Mouse (Mus musculus): ENCODE results near the gene Creg2. TPM values are rescaled to one million over a fixed set of nuclear protein-coding genes. Genes with fewer than 3 reads are reported as not detected.
"Not testable (repeated sequence)": the region's sequence is repeated elsewhere in the genome, so short reads cannot be mapped to it uniquely, and the experiment has no call there.

The Creg2 gene
- polyA plus RNA-seq, 1 experiment: 0.10 TPM

DNA sequence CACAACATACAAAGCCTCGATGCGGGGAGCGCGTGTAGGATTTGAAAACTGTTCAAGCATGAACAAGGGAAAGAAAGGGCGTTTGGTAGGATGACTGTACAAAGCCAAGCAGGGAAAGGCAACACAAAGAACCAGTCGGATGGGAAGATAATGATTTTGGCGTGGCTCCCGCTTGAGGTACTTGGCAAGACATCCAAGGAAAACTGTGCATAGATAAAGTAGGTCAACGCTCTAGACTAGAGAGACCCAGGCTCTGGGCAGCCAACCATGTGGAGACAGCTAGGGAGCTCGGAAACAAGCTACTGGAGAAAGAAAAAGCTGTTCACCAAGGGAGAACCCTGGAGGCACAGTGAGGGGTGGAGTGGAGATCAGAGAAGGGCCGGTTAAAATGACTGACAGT lies 52.5 kb downstream of the Creg2 start:
- H3K27me3 ChIP-seq (ENCODE audit: control insufficient read depth, insufficient read depth, low read length): no peaks in the 10 kb centered on the region
- H3K36me3 ChIP-seq (ENCODE audit: control insufficient read depth, insufficient read depth, low read length): no peaks in the 10 kb centered on the region
- TF ChIP-seq CTCF (IDR thresholded peaks at IDR 0.05; ENCODE audit: extremely low read depth, insufficient read length, insufficient replicate concordance, low read depth, low read length) (no peak), POLR2A (IDR thresholded peaks at IDR 0.05; ENCODE audit: low read depth, low read length) (no peak)
- H3K4me3 ChIP-seq (ENCODE audit: low read depth, low read length): no peak overlapping the region
- 26% methylated on average over 11 of the region's 11 CpGs for WGBS
- no peak overlapping the region for H3K27ac ChIP-seq (ENCODE audit: insufficient read depth, low read depth, low read length)
- no peaks in the 10 kb centered on the region for H3K4me1 ChIP-seq (ENCODE audit: control insufficient read depth, insufficient read depth, insufficient read length, low read length)

DNA sequence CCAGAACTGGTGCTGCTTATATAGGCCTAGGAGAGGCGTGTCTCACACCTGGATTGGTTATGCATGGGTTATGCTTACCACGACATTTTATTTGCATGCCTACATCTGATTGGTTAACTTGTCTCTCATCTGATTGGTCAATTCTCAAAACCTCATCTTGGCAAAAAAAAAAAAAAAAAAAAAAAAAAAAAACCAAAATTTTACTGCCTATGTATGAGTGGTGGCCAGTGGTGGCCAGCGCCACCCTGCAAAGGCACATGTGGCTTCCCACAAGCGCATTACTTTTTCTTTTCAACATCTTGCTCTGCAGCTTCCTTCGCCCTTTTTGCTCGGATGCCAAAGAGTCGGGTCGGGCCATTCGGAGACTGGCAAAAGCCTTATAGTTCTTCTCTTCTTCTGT lies 54.1 kb downstream of the Creg2 start:
- not testable (repeated sequence) for H3K4me3 ChIP-seq (ENCODE audit: low read depth, low read length); H3K27me3 ChIP-seq (ENCODE audit: control insufficient read depth, insufficient read depth, low read length); H3K27ac ChIP-seq (ENCODE audit: insufficient read depth, low read depth, low read length); H3K4me1 ChIP-seq (ENCODE audit: control insufficient read depth, insufficient read depth, insufficient read length, low read length); H3K36me3 ChIP-seq (ENCODE audit: control insufficient read depth, insufficient read depth, low read length)
- WGBS: 91% methylated on average over 9 of the region's 9 CpGs

DNA sequence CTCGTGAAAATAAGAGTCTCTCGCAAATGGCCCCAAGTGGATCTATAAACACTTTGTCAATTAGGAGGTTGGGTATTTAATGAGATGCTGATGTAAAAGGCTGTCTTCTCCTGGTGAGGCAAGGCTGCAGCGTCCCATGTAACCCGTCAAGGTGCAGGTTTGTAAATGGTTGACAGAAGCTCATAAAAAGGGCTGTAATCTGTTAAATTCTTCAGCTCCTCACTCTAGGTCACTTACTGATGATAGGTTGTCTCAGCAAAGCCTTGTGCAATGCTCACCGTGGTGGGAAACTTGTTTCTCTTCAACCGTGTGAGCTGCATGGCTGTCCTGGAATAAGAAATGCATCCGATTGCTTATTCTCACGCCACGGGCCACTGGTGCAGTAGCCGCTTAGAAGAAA lies 57.4 kb downstream of the Creg2 start:
- no peaks in the 10 kb centered on the region for H3K36me3 ChIP-seq (ENCODE audit: control insufficient read depth, insufficient read depth, low read length)
- no peak for TF ChIP-seq POLR2A (IDR thresholded peaks at IDR 0.05; ENCODE audit: low read depth, low read length)
- no peak for TF ChIP-seq CTCF (IDR thresholded peaks at IDR 0.05; ENCODE audit: extremely low read depth, insufficient read length, insufficient replicate concordance, low read depth, low read length)
- 30% methylated on average over 10 of the region's 10 CpGs for WGBS
- H3K27me3 ChIP-seq (ENCODE audit: control insufficient read depth, insufficient read depth, low read length): no peaks in the 10 kb centered on the region
- no peak overlapping the region for H3K27ac ChIP-seq (ENCODE audit: insufficient read depth, low read depth, low read length)
- no peak overlapping the region for H3K4me3 ChIP-seq (ENCODE audit: low read depth, low read length)
- H3K4me1 ChIP-seq (ENCODE audit: control insufficient read depth, insufficient read depth, insufficient read length, low read length): peaks cover 4% of the 10 kb centered on the region; the same call in 1 of the 2 replicates

DNA sequence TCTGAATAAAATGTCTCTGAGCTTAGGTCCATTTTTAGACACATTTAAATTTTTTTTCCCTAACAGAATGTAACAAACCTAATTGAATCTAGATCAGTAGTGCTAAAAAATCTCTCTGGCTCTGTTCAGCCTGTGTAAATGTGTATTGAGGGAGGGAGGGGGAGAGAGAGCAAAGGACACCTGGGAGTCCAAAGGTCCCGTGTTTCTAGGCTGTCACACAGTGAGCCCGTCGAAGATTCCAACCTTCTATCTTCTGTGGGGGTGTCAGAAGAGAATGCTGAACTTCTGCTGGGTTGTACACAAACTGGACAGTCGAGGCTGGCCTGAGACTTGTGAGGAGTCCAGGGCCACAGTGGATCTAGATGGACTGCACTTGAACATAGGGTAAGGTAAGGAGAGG lies 59.2 kb downstream of the Creg2 start:
- Histone ChIP-seq H3K36me3 (ENCODE audit: control insufficient read depth, insufficient read depth, low read length) (no peaks in the 10 kb centered on the region), H3K27me3 (ENCODE audit: control insufficient read depth, insufficient read depth, low read length) (no peaks in the 10 kb centered on the region), H3K4me1 (ENCODE audit: control insufficient read depth, insufficient read depth, insufficient read length, low read length) (peaks cover 4% of the 10 kb centered on the region; the same call in 1 of the 2 replicates), H3K27ac (ENCODE audit: insufficient read depth, low read depth, low read length) (no peak overlapping the region), H3K4me3 (ENCODE audit: low read depth, low read length) (no peak overlapping the region)
- WGBS: 24% methylated on average over 4 of the region's 4 CpGs
- no peak for TF ChIP-seq CTCF (IDR thresholded peaks at IDR 0.05; ENCODE audit: extremely low read depth, insufficient read length, insufficient replicate concordance, low read depth, low read length)
- TF ChIP-seq POLR2A (IDR thresholded peaks at IDR 0.05; ENCODE audit: low read depth, low read length): no peak

DNA sequence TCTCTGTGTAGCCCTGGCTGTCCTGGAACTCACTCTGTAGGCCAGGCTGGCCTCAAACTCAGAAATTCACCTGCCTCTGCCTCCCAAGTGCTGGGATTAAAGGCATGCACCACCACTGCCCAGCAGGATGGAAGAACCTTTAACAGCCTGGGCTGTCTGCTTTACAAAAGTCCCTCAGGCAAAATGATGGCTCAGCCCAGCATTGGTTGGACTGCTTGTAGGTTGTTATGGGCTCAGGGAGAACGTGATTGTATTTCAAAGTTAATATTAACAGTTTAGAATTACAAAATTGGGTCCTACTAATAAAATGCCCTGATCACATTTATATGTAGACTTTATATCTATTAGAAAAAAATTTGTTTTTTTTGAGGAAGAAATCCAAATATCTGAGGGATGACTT lies 59.7 kb downstream of the Creg2 start:
- not testable (repeated sequence) for H3K4me3 ChIP-seq (ENCODE audit: low read depth, low read length); H3K27me3 ChIP-seq (ENCODE audit: control insufficient read depth, insufficient read depth, low read length); H3K27ac ChIP-seq (ENCODE audit: insufficient read depth, low read depth, low read length); H3K4me1 ChIP-seq (ENCODE audit: control insufficient read depth, insufficient read depth, insufficient read length, low read length); H3K36me3 ChIP-seq (ENCODE audit: control insufficient read depth, insufficient read depth, low read length)
- WGBS: 16% methylated on average over 1 of the region's 1 CpGs

DNA sequence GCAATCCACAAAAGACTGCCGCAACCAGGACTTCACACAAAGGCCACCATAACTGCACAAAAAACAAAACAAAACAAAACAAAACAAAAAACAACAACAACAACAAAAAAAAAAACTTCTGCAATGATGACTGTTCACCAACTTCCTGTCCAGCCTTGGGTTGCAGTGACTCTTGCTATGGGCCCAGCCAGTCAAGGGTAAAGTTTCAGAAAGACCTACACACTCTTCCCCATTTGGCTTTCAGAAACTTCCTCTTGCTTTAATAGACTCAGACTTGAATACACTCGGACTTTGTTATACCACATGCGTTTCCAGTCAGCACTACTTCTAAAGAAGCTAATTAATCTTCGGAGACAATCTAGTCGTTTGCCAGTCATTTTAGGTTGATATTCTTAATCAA lies 61.1 kb downstream of the Creg2 start:
- WGBS: 64% methylated on average over 5 of the region's 5 CpGs
- peaks cover 4% of the 10 kb centered on the region; the same call in 1 of the 2 replicates for H3K4me1 ChIP-seq (ENCODE audit: control insufficient read depth, insufficient read depth, insufficient read length, low read length)
- no peaks in the 10 kb centered on the region for H3K36me3 ChIP-seq (ENCODE audit: control insufficient read depth, insufficient read depth, low read length)
- no peak overlapping the region for H3K27ac ChIP-seq (ENCODE audit: insufficient read depth, low read depth, low read length)
- no peak overlapping the region for H3K4me3 ChIP-seq (ENCODE audit: low read depth, low read length)
- H3K27me3 ChIP-seq (ENCODE audit: control insufficient read depth, insufficient read depth, low read length): no peaks in the 10 kb centered on the region
- TF ChIP-seq CTCF (IDR thresholded peaks at IDR 0.05; ENCODE audit: extremely low read depth, insufficient read length, insufficient replicate concordance, low read depth, low read length): no peak
- no peak for TF ChIP-seq POLR2A (IDR thresholded peaks at IDR 0.05; ENCODE audit: low read depth, low read length)

DNA sequence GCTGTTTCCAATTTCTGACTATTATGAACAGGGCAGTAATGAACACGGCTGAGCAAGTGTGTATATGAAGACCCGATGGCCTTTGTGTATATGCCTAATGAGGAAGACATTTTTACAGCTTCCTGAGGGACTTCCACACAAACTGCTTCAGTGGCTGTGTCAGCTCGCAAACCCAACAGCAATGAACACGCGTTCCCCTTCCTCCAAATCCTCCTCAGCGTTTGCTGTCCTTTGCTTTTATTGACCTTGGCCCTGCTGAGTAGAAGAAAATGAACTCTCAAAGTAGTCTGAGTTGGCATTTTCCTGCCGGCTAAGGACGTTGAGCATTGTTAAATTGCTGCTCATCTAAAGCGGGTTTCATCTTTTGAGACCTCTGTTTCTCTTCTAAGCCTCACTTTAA lies 65.9 kb downstream of the Creg2 start:
- TF ChIP-seq CTCF (IDR thresholded peaks at IDR 0.05; ENCODE audit: extremely low read depth, insufficient read length, insufficient replicate concordance, low read depth, low read length) (no peak), POLR2A (IDR thresholded peaks at IDR 0.05; ENCODE audit: low read depth, low read length) (no peak)
- no peaks in the 10 kb centered on the region for H3K4me1 ChIP-seq (ENCODE audit: control insufficient read depth, insufficient read depth, insufficient read length, low read length)
- H3K27me3 ChIP-seq (ENCODE audit: control insufficient read depth, insufficient read depth, low read length): no peaks in the 10 kb centered on the region
- H3K27ac ChIP-seq (ENCODE audit: insufficient read depth, low read depth, low read length): no peak overlapping the region
- 70% methylated on average over 9 of the region's 9 CpGs for WGBS
- no peaks in the 10 kb centered on the region for H3K36me3 ChIP-seq (ENCODE audit: control insufficient read depth, insufficient read depth, low read length)
- H3K4me3 ChIP-seq (ENCODE audit: low read depth, low read length): no peak overlapping the region

DNA sequence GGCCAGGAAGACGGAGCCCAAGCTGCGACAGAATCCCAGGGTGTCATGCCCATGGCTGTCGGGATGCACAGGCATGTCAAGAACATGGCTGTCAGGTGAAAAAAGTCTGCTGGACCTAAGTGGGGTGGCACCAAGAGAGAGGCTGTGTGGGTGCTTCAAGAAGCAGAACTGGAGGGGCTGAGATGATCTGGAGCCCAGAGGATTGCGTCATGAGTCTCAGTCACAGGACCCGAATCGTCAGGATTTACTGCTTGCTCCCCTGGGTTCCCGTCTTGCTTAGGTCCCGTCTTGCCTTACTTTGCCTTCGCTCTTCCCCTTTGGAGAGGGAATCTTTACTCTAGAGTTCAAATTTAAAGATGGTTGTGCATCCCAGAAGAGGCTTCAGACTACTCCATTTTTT lies 68.1 kb downstream of the Creg2 start:
- Histone ChIP-seq H3K4me3 (ENCODE audit: low read depth, low read length) (no peak overlapping the region), H3K36me3 (ENCODE audit: control insufficient read depth, insufficient read depth, low read length) (no peaks in the 10 kb centered on the region), H3K4me1 (ENCODE audit: control insufficient read depth, insufficient read depth, insufficient read length, low read length) (no peaks in the 10 kb centered on the region), H3K27me3 (ENCODE audit: control insufficient read depth, insufficient read depth, low read length) (no peaks in the 10 kb centered on the region), H3K27ac (ENCODE audit: insufficient read depth, low read depth, low read length) (no peak overlapping the region)
- 92% methylated on average over 9 of the region's 9 CpGs for WGBS
- no peak for TF ChIP-seq CTCF (IDR thresholded peaks at IDR 0.05; ENCODE audit: extremely low read depth, insufficient read length, insufficient replicate concordance, low read depth, low read length)
- TF ChIP-seq POLR2A (IDR thresholded peaks at IDR 0.05; ENCODE audit: low read depth, low read length): no peak

Data from small intestine, adult 2 months (tissue).